25 mouse cellular contexts compared by ENCODE assay signal in the genomic region with DNA sequence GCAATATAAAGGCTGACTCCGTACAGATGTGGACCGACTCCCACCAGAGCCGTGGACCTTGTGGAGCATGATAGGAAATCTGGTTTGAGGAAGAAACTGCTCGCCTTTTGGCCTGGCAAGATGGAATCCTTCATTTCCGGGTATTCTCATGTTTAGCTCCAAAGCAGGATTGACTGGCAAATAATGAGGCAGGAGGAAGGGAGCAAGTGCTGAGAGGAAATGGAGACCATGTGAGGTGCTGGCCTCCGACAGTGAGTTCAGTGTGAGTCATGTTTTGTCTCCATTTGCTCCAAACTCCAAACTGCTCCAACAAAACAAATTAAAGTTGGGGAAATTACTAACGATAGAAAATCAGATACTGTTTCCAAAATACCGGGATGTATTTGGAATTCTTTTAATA.
A peak's percentile ranks its signal among the peaks of the same experiment; 100 is the strongest.
DNase-seq lines count a peak whose midpoint lies in the region; ATAC-seq and TF ChIP-seq lines count a peak whose summit lies in the region.
"Had no signal": no experiment of that assay in that cellular context is flagged by ENCODE, and none has a peak within 500 bp of the region (broad histone marks: within the 10 kb centered on the region; RNA-seq: fewer than 3 reads in every experiment).

No protein-coding gene starts in this region.

- H3K27ac ChIP-seq in heart, adult 2 months: no peak overlapping the region
- H3K27ac ChIP-seq in embryonic facial prominence, embryonic 11.5 days (replicated peaks; ENCODE audit: low read depth, low read length): no peak overlapping the region
- no peak overlapping the region for H3K27ac ChIP-seq in forebrain, embryonic 14.5 days (ENCODE audit: low read depth, low read length)
- H3K27ac ChIP-seq: hindbrain, embryonic 14.5 days; left cerebral cortex, adult 2 months; limb, embryonic 13.5 days; lung, embryonic 15.5 days; midbrain, embryonic 13.5 days had no signal

- no peak for TF ChIP-seq CTCF in heart, adult 2 months (IDR thresholded peaks at IDR 0.05)

- H3K36me3 ChIP-seq in heart, adult 2 months (ENCODE audit: control insufficient read depth, insufficient read depth, low read length): no peaks in the 10 kb centered on the region
- H3K36me3 ChIP-seq in embryonic facial prominence, embryonic 11.5 days (replicated peaks; ENCODE audit: control insufficient read depth, insufficient read depth, low read depth, low read length): no peaks in the 10 kb centered on the region
- H3K36me3 ChIP-seq in forebrain, embryonic 14.5 days (ENCODE audit: control insufficient read depth, insufficient read depth, low read length): no peaks in the 10 kb centered on the region
- H3K36me3 ChIP-seq: G1E; heart, embryonic 12.5 days; limb, embryonic 13.5 days; lung, embryonic 15.5 days; midbrain, embryonic 13.5 days had no signal

- H3K4me3 ChIP-seq in heart, adult 2 months: no peak overlapping the region
- H3K4me3 ChIP-seq in embryonic facial prominence, embryonic 11.5 days (ENCODE audit: low read depth, low read length): no peak overlapping the region
- no peak overlapping the region for H3K4me3 ChIP-seq in forebrain, embryonic 14.5 days (ENCODE audit: low read depth, low read length)
- H3K4me3 ChIP-seq: heart, embryonic 12.5 days; left cerebral cortex, adult 2 months; limb, embryonic 13.5 days; lung, embryonic 15.5 days; megakaryocyte, embryonic 14.5 days; midbrain, embryonic 13.5 days had no signal

- H3K79me2 ChIP-seq in heart, adult 2 months (replicated peaks; ENCODE audit: control insufficient read depth, insufficient read depth, low read length): no peaks in the 10 kb centered on the region

- no peaks in the 10 kb centered on the region for H3K9me3 ChIP-seq in embryonic facial prominence, embryonic 11.5 days (replicated peaks; ENCODE audit: control insufficient read depth, low read length)
- no peaks in the 10 kb centered on the region for H3K9me3 ChIP-seq in forebrain, embryonic 14.5 days (replicated peaks; ENCODE audit: control insufficient read depth, low read length)
- H3K9me3 ChIP-seq: G1E; heart, embryonic 12.5 days; limb, embryonic 13.5 days; lung, embryonic 15.5 days; megakaryocyte, embryonic 14.5 days; midbrain, embryonic 13.5 days had no signal

- peak; percentile 19 to 27 for DNase-seq in heart, adult 18-20 months
- no peak for DNase-seq in heart, adult 2 months
- peak; percentile 7 for DNase-seq in Muller cell, postnatal 12 days (ENCODE audit: inconsistent ontology term)
- DNase-seq in embryonic facial prominence, embryonic 11.5 days (ENCODE audit: low spot score): peak; percentile 19
- DNase-seq in fibroblast of lung, adult 2 months (ENCODE audit: low read depth): peak; percentile 45
- no peak for DNase-seq in thymus, postnatal 14 days
- DNase-seq in adrenal gland, adult 18-20 months (ENCODE audit: low spot score in 2 of 2): no peak
- no peak for DNase-seq in forebrain, embryonic 14.5 days (ENCODE audit: low spot score)
- DNase-seq: adrenal gland, adult 2 months; cerebellum, adult 2 months; cerebellum, postnatal 25 days; embryo, embryonic 11 days; forebrain, postnatal 0 days; kidney, adult 9 months; kidney, postnatal 25 days had no signal

- no peak overlapping the region for H3K9ac ChIP-seq in heart, adult 2 months (ENCODE audit: low read depth, low read length)
- no peak overlapping the region for H3K9ac ChIP-seq in embryonic facial prominence, embryonic 11.5 days (replicated peaks; ENCODE audit: low read length)
- no peak overlapping the region for H3K9ac ChIP-seq in forebrain, embryonic 14.5 days (ENCODE audit: low read length)
- H3K9ac ChIP-seq: forebrain, postnatal 0 days; heart, embryonic 12.5 days; hindbrain, embryonic 14.5 days; limb, embryonic 13.5 days; lung, embryonic 15.5 days; midbrain, embryonic 13.5 days had no signal

- H3K27me3 ChIP-seq in heart, adult 2 months (ENCODE audit: control insufficient read depth, insufficient read depth, low read length): no peaks in the 10 kb centered on the region
- no peaks in the 10 kb centered on the region for H3K27me3 ChIP-seq in embryonic facial prominence, embryonic 11.5 days (ENCODE audit: control insufficient read depth, insufficient read depth, low read length)
- no peaks in the 10 kb centered on the region for H3K27me3 ChIP-seq in forebrain, embryonic 14.5 days (replicated peaks; ENCODE audit: control insufficient read depth, insufficient read depth, low read length)
- H3K27me3 ChIP-seq: heart, embryonic 12.5 days; limb, embryonic 13.5 days; lung, embryonic 15.5 days; megakaryocyte, embryonic 14.5 days; midbrain, embryonic 13.5 days had no signal

- TF ChIP-seq EP300 in heart, adult 2 months (IDR thresholded peaks at IDR 0.05; ENCODE audit: insufficient read depth, low read depth, low read length): no peak

- no peaks in the 10 kb centered on the region for H3K4me1 ChIP-seq in heart, adult 2 months (ENCODE audit: control insufficient read depth, insufficient read depth, low read length)
- no peaks in the 10 kb centered on the region for H3K4me1 ChIP-seq in embryonic facial prominence, embryonic 11.5 days (ENCODE audit: control insufficient read depth, insufficient read depth, low read length)
- no peaks in the 10 kb centered on the region for H3K4me1 ChIP-seq in forebrain, embryonic 14.5 days (ENCODE audit: control insufficient read depth, insufficient read depth, low read length)
- H3K4me1 ChIP-seq: heart, embryonic 12.5 days; limb, embryonic 13.5 days; lung, embryonic 15.5 days; megakaryocyte, embryonic 14.5 days; midbrain, embryonic 13.5 days had no signal

- TF ChIP-seq POLR2A in heart, adult 2 months (IDR thresholded peaks at IDR 0.05; ENCODE audit: insufficient read depth, low read depth, low read length): no peak

- H3K4me2 ChIP-seq in embryonic facial prominence, embryonic 11.5 days (ENCODE audit: low read depth, low read length): no peak overlapping the region
- no peak overlapping the region for H3K4me2 ChIP-seq in forebrain, embryonic 14.5 days (ENCODE audit: low read length)
- H3K4me2 ChIP-seq: heart, embryonic 12.5 days; hindbrain, embryonic 14.5 days; limb, embryonic 13.5 days; liver, embryonic 11.5 days; lung, embryonic 15.5 days; midbrain, embryonic 13.5 days had no signal

- intact Hi-C loops in heart, adult 2 months (cut with DNase I): no loop called here

- no peak for ATAC-seq in embryonic facial prominence, embryonic 11.5 days (replicated peaks; ENCODE audit: insufficient number of reproducible peaks, low FRiP score, low TSS enrichment, low read depth)
- ATAC-seq in forebrain, embryonic 14.5 days: no peak
- ATAC-seq: forebrain, postnatal 0 days; intestine, postnatal 0 days; midbrain, embryonic 13.5 days had no signal

- WGBS in heart, adult 2 months: 35% methylated on average over 8 of the region's 8 CpGs
- WGBS in embryonic facial prominence, embryonic 11.5 days: 51% methylated on average over 8 of the region's 8 CpGs
- WGBS in forebrain, embryonic 14.5 days: 83% methylated on average over 8 of the region's 8 CpGs

Comparison
In these comparisons a context has a peak if more than half of its experiments do, and no peak if none do; other contexts are left out.
1. DNase-seq: peak in heart, adult 18-20 months (2 of 2), Muller cell, postnatal 12 days (single experiment), embryonic facial prominence, embryonic 11.5 days (single experiment) and fibroblast of lung, adult 2 months (single experiment); none in heart, adult 2 months (0 of 2), thymus, postnatal 14 days (single experiment), adrenal gland, adult 18-20 months (0 of 2) and forebrain, embryonic 14.5 days (single experiment).